Mouse (Mus musculus) G1E (cell line): Measurements from ENCODE around the gene Trip12.

Source experiments
- CTCF ChIP-seq: IDR thresholded peaks from 2 replicates; pipeline ENCODE4 v1.5.1; 2012; ENCODE audit warnings: low read depth, low read length, inconsistent platforms, mixed read lengths
- GATA1 ChIP-seq: IDR thresholded peaks from 2 replicates; pipeline ENCODE4 v1.6.1; 2012; ENCODE audit warnings: borderline replicate concordance, low read length, inconsistent platforms, mixed read lengths
- TAL1 ChIP-seq: conservative IDR thresholded peaks from 2 replicates; pipeline ENCODE4 v1.6.1; 2012; ENCODE audit warnings: low read depth, low read length, inconsistent platforms, mixed read lengths

DNA sequence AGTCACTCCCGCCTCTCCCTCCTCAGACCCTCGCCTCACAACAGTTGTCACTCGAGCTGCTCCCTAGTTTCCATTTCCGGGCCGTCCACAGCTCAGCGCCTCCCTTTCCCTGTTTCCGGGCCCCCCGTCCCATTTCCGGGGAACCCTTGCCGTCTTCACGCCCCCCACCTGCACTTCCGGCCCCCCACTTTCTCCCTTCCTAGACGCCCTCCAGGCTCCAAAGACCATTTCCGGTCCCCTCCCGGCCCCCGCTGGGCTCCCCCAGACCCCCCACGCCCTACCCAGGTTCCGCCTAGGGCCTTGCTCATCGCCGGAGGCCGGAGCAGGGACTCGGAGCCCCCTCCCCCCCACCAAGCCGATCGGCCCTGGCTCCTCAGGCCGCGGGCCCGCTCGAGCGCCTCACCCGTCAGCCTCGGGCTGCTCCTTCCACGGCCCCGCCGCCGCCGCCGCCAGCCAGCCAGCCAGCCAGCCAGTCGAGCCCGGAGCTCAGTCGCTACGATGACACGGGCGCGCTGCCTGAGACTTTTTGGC lies 1.6 kb downstream of the Trip12 start:
- no peak for TF ChIP-seq CTCF
- no peak for TF ChIP-seq GATA1
- TF ChIP-seq TAL1 = no peak
